ENCODE assay signal across 8 mouse cellular contexts in genomic region chr4:82859131-82860125, GRCm38 (mm10). TPM values are rescaled to one million over a fixed set of nuclear protein-coding genes. Genes with fewer than 3 reads are reported as not detected.
DNase-seq lines count a peak whose midpoint lies in the region; ATAC-seq and TF ChIP-seq lines count a peak whose summit lies in the region.

Zdhhc21 (minus strand) TSS chr4:82859958.

- H3K27me3 ChIP-seq in hindbrain, postnatal 0 days (ENCODE audit: insufficient read depth, low read length), result no peaks in the 10 kb centered on the region
- H3K27me3 ChIP-seq in megakaryocyte, embryonic 14.5 days (replicated peaks), result peaks cover 3% of the 10 kb centered on the region

- ATAC-seq in hindbrain, postnatal 0 days, result peak; percentile 91

- peak; percentile 69 for DNase-seq in R1 (ENCODE audit: low read depth, low spot score)
- peak; percentile 94 to 96 for DNase-seq in cerebellum, postnatal 25 days
- peak; percentile 90 for DNase-seq in gastrocnemius, adult 2 months
- peak; percentile 85 for DNase-seq in hindbrain, postnatal 0 days (ENCODE audit: low spot score)
- peak; percentile 44 to 79 for DNase-seq in left cerebral cortex, adult 9 months (ENCODE audit: low spot score in 2 of 2)
- DNase-seq in right cerebral cortex, adult 2 months (ENCODE audit: low spot score in 2 of 2), result peak; percentile 82 to 84
- DNase-seq in urinary bladder, postnatal 10 days (ENCODE audit: low spot score), result peak; percentile 52

- H3K36me3 ChIP-seq in hindbrain, postnatal 0 days (ENCODE audit: insufficient read depth, low read length), result no peaks in the 10 kb centered on the region
- H3K36me3 ChIP-seq in megakaryocyte, embryonic 14.5 days (replicated peaks; ENCODE audit: low read length), result no peaks in the 10 kb centered on the region

- peak within 1 kb of the TSS; percentile 82 for H3K9ac ChIP-seq in hindbrain, postnatal 0 days (replicated peaks; ENCODE audit: low read length)

- intact Hi-C loops in gastrocnemius, adult 2 months (cut with DNase I), result loop anchor here (5.0 kb wide), 1 partner anchor 73 kb away; no protein-coding TSS in a partner anchor

- peak within 1 kb of the TSS; percentile 95 for H3K4me3 ChIP-seq in gastrocnemius, adult 2 months
- peak within 1 kb of the TSS; percentile 67 for H3K4me3 ChIP-seq in hindbrain, postnatal 0 days (ENCODE audit: low read length)
- H3K4me3 ChIP-seq in megakaryocyte, embryonic 14.5 days (replicated peaks), result peak within 1 kb of the TSS; percentile 96

- under 1% methylated on average over 72 of the region's 82 CpGs for WGBS in hindbrain, postnatal 0 days

- H3K27ac ChIP-seq in gastrocnemius, adult 2 months, result peak within 1 kb of the TSS; percentile 78
- H3K27ac ChIP-seq in hindbrain, postnatal 0 days, result peak within 1 kb of the TSS; percentile 93

- H3K4me1 ChIP-seq in hindbrain, postnatal 0 days (ENCODE audit: insufficient read depth, low read length), result peaks cover 8% of the 10 kb centered on the region; the same call in 1 of the 2 replicates
- peaks cover 46% of the 10 kb centered on the region for H3K4me1 ChIP-seq in megakaryocyte, embryonic 14.5 days

- peak within 1 kb of the TSS; percentile 64 for H3K4me2 ChIP-seq in hindbrain, postnatal 0 days (ENCODE audit: low read depth, low read length)

- H3K9me3 ChIP-seq in hindbrain, postnatal 0 days (ENCODE audit: low read length), result no peaks in the 10 kb centered on the region
- no peaks in the 10 kb centered on the region for H3K9me3 ChIP-seq in megakaryocyte, embryonic 14.5 days

- TF ChIP-seq CTCF in gastrocnemius, adult 2 months (IDR thresholded peaks at IDR 0.05), result no peak
- TF ChIP-seq CTCF in hindbrain, postnatal 0 days (IDR thresholded peaks at IDR 0.05; ENCODE audit: low read depth), result no peak

RNA-seq across cellular contexts. Expression of gene Zdhhc21, which starts in this region (rescaled TPM):
- total RNA-seq in gastrocnemius, adult 2 months (2021), result 10 to 100 TPM; 10.9 to 13.9 TPM
- 41.3 and 45.0 TPM in 2 replicates for total RNA-seq in hindbrain, postnatal 0 days (2014; rRNA removed)
- polyA plus RNA-seq in hindbrain, postnatal 0 days (2015; fragmentation: Nextera tagmentation; extraction: Ambion mirVana), result 13.4 and 14.0 TPM in 2 replicates
- 0.30 and 0.32 TPM in 2 replicates for polyA plus RNA-seq in megakaryocyte, embryonic 14.5 days (2012; ENCODE audit: insufficient read depth, low replicate concordance)

Comparison
In these comparisons a context has a peak if more than half of its experiments do, and no peak if none do; other contexts are left out.
1. Peak in every context shown above with its lines: DNase-seq, ATAC-seq, H3K4me3 ChIP-seq and H3K27ac ChIP-seq.
2. RNA of gene Zdhhc21 (polyA plus RNA-seq): 13.4 to 14.0 TPM in hindbrain, postnatal 0 days; 0.30 to 0.32 TPM in megakaryocyte, embryonic 14.5 days; every median in the first group is over 10 times any median in the second.